Comparison of ENCODE assay signal across 17 mouse cellular contexts in the genomic region with DNA sequence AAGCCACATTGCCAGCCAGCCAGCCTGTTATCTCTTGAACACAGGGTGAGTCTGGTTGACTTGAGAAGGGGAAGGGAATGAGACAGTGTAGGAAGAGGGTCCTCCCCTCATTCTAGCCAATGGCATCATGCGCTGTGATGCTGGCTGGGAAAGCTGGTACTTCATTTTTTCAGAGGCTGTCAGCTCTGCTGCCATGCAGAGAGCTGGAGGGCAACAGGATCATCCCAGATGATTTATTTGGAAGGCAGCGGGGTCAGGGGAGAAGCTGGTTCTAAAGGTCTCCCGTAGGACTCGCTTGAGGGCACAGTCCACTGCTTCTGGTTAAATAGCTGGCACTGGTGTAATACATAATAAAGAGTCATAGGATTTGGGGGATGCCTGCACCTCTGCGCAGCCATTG.
"Had no signal": no experiment of that assay in that cellular context is flagged by ENCODE, and none has a peak within 500 bp of the region (broad histone marks: within the 10 kb centered on the region; RNA-seq: fewer than 3 reads in every experiment).

No protein-coding gene starts in this region.

- ATAC-seq: intestine, postnatal 0 days; midbrain, embryonic 16.5 days had no signal

- H3K4me3 ChIP-seq: limb, embryonic 12.5 days; limb, embryonic 15.5 days; liver, embryonic 13.5 days; midbrain, embryonic 12.5 days; myocyte; neural tube, embryonic 13.5 days had no signal

- H3K27ac ChIP-seq: limb, embryonic 12.5 days; limb, embryonic 15.5 days; liver, embryonic 13.5 days; midbrain, embryonic 12.5 days; neural tube, embryonic 13.5 days had no signal

- DNase-seq: left cerebral cortex, postnatal 4 days; liver, embryonic 13.5 days; lung, adult 2 months; lung, postnatal 14 days; lung, postnatal 4 days; retina, postnatal 1 day; right cerebral cortex, postnatal 25 days; thymus, adult 18-20 months; thymus, postnatal 14 days; thymus, postnatal 4 days had no signal

- H3K9ac ChIP-seq: limb, embryonic 12.5 days; limb, embryonic 15.5 days; liver, embryonic 13.5 days; midbrain, embryonic 12.5 days; neural tube, embryonic 13.5 days had no signal

- H3K9me3 ChIP-seq: limb, embryonic 12.5 days; limb, embryonic 15.5 days; liver, embryonic 13.5 days; midbrain, embryonic 12.5 days; neural tube, embryonic 13.5 days had no signal

- H3K36me3 ChIP-seq: limb, embryonic 12.5 days; limb, embryonic 15.5 days; liver, embryonic 13.5 days; midbrain, embryonic 12.5 days; neural tube, embryonic 13.5 days had no signal

- H3K4me2 ChIP-seq: limb, embryonic 12.5 days; limb, embryonic 15.5 days; liver, embryonic 13.5 days; midbrain, embryonic 12.5 days; neural tube, embryonic 13.5 days had no signal
